Mouse (Mus musculus) cortical plate, adult 2 months (tissue): Measurements from ENCODE around the gene Plekhb1. TPM values are rescaled to one million over a fixed set of nuclear protein-coding genes. Genes with fewer than 3 reads are reported as not detected.

Source experiments
- H3K27ac ChIP-seq: fragments of 200-500 bp; 2 replicates; pipeline ENCODE4 v1.5.1; 2012; ENCODE audit warnings: low read length, control low read depth, inconsistent platforms; ENCODE audit not compliant: insufficient read depth
- H3K4me1 ChIP-seq: fragments of 200-500 bp; 2 replicates; pipeline ENCODE4 v1.6.1; 2011; ENCODE audit warnings: low read length; ENCODE audit not compliant: control insufficient read depth, insufficient read depth
- H3K4me3 ChIP-seq: fragments of 200-500 bp; 2 replicates; pipeline ENCODE4 v1.5.1; 2011; ENCODE audit warnings: mild to moderate bottlenecking, low read length, control low read depth; ENCODE audit not compliant: insufficient read depth
- CTCF ChIP-seq: fragments of 200-500 bp; IDR thresholded peaks from 2 replicates; pipeline ENCODE4 v1.5.1; 2011; ENCODE audit warnings: mild to moderate bottlenecking, control low read depth, low read length; ENCODE audit not compliant: insufficient read depth; ENCODE audit errors: extremely low read depth
- POLR2A ChIP-seq: fragments of 200-500 bp; IDR thresholded peaks from 2 replicates; pipeline ENCODE4 v1.6.1; 2011; ENCODE audit warnings: mild to moderate bottlenecking, low read length, control low read depth; ENCODE audit not compliant: insufficient read depth; ENCODE audit errors: extremely low read depth
- polyA plus RNA-seq: library from polyadenylated mRNA; depleted of rRNA; stranded (reverse); fragments of >200 nt; gene quantifications from 2 replicates; pipeline ENCODE4 v1.2.3, GENCODE M21; 2012; rRNA removed

The Plekhb1 gene
- 567 and 661 TPM in 2 replicates for polyA plus RNA-seq

GRCm38 (mm10) chr7:100662231-100662630, at the start of gene Plekhb1:
Plekhb1 (minus strand) TSS chr7:100662414.
- peaks cover 3% of the 10 kb centered on the region for H3K4me1 ChIP-seq
- no peak within 1 kb of the TSS for H3K27ac ChIP-seq
- no peak within 1 kb of the TSS for H3K4me3 ChIP-seq
- TF ChIP-seq CTCF: no peak
- TF ChIP-seq POLR2A: no peak

DNA sequence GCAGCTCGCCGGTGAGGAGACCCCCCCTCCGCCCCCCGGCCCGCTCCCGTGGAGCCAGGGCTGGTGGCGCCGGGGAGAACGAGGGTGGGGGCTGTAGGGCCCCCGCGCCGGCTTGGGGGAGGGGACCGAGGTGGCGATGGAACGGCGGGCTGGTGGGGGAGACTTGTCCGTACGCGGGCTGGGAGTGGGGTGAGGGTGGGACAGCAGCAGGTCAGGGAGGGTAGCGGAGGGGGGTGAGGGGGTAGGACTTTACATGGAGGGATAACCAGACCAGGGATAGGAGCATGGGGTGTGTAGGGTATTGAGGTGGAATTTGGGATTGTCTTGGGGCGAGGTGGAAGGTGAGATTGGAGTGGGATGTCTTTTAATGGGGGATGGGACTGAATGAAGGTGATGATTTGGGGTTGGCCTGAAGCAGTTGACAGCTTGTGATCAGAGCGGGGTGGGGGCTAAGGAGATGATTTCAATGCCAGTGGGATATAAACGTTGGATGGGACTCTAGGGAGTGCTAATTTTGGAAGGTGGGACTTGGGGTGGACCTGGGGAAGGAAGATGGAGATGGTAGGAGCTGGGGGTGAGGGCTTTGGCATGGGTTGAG, 44.8 kb upstream of the Plekhb1 start:
- TF ChIP-seq CTCF (no peak), POLR2A (no peak)
- Histone ChIP-seq H3K27ac (peak overlapping the region; percentile 92), H3K4me1 (no peaks in the 10 kb centered on the region; the same call in 1 of the 2 replicates), H3K4me3 (peak overlapping the region; percentile 58)

DNA sequence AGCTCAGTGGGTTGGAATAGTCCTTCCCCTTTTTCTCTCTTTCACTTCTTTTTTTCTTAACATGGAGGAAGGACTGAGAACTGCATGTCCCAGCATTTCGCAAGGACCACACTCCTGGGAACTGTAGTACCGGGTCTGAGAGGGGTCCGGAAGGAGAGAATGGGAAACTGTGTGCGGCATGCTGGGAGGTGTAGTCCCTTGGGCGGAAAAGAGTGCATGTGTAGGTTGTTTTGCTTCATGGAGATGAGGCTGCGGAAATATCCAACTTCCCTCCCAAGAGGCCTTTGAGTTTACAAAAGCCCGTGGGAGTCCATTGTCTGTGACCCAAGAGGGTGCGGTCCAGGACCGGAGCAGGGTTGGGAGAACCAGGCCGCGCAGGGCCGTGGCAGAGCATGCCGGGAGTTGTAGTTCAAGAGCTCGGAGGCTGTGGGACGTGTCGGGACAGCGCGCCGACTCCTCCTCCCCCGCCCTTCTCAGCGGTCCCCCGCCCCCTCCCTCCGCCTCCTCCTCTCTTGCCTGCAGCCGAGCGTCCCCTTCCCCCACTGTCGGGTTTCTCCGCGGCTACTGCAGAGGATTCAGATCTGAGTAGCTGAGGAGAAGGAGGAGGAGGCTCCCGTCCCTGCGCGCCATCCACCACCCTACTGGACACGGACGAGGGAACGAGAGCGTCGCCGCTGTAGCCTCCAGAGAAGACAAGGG, 44.1 kb upstream of the Plekhb1 start, which contains the start of gene Fam168a:
Gene Fam168a, plus strand, starts transcription at position 493 of the 699 bp plus-strand sequence.
- TF ChIP-seq CTCF (no peak), POLR2A (peak; percentile 97)
- H3K27ac ChIP-seq: peak within 1 kb of the TSS; percentile 92
- peak within 1 kb of the TSS; percentile 58 for H3K4me3 ChIP-seq
- no peaks in the 10 kb centered on the region; the same call in 1 of the 2 replicates for H3K4me1 ChIP-seq

DNA sequence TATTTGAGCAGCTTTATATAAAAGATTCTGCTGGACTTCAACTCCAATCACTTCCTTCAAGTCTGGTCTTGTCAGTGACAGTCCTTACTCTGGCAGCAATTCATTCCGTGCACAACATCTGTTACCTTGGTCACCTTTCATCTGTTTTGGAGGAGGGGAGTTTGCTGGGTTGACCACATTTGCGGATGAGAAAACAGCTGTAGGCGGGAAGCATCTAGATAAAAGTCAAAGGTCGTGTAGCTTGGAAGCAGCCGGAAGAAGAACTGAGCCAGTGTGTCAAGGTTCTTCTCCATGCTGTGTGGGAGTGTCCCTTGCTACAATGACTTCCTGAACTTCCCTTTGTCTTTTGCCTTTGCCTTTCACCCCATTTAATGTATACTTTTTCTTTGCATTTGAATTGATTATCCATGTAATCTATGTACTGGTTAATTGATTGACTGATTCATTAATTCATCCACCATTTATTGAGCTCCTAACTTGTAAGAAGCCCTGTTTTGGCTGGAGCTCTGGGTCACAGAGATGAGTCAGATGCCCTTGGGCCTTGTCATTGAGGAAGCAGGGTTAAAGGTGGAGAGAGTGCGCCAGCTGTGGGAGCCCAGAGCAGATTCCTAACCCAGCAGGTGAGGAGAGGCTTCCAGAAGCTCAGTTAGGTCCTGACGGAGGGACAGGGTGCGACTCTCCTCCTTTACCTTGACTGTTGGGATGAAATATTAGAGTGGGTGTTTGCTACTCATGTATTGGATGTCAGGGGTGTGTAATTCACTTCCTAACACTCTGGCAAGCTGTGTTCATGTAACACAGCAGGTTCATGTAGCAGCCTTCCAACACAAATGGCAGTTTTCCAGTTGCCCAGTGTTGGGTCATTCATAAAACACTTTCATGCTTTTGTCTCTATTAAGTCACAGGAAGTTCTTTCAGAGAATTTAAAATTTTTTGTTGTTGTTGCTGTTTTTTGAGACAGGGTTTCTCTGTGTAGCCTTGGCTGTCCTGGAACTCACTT, 37.9 kb upstream of the Plekhb1 start:
- H3K4me1 ChIP-seq: no peaks in the 10 kb centered on the region
- no peak for TF ChIP-seq CTCF
- no peak for TF ChIP-seq POLR2A

DNA sequence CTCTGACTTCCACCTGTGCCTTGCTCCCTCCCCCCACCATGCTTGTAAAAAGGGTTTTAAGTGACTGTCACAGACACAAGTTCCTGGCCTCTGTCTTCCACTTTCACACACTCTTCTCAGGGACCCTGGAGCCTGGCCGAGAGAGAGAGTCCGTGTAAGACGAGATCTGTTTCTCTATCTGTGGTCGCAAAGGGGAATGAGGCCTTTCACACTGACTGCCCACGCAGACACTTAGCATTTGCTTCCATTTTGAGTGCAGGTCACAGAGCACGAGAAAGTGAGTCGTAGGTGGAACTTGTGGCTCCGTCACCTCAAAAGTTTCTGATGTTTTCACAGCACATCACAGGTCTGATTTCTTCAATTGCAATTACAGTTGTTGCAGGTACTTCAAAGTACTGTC, 31.0 kb upstream of the Plekhb1 start:
- TF ChIP-seq CTCF (no peak), POLR2A (no peak)
- Histone ChIP-seq H3K4me3 (no peak overlapping the region), H3K27ac (no peak overlapping the region), H3K4me1 (no peaks in the 10 kb centered on the region)

More for the DNA sequence above, 37.9 kb upstream of the Plekhb1 start:
- Histone ChIP-seq H3K4me3 (no peak overlapping the region), H3K27ac (no peak overlapping the region)

DNA sequence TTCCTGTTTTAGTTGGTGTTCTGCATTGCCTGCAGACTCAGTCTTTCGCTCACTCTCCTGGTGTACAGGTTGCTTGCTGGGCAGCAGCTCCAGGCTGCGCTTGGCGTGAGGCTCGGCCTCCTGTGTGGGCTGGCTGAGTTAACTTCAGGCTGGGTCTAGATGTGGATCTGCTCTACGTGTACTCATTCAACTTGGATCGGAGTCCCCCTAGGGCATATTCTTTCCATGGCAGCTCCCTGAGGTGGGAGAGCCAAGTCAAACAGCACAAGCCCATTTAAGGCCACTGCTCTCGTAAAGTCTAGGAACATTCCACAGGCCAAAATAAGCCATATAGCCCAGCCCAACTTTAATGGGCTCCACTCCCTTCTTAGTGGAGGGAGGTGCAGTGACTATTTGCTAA, 26.3 kb upstream of the Plekhb1 start:
- H3K27ac ChIP-seq: no peak overlapping the region
- H3K4me1 ChIP-seq: no peaks in the 10 kb centered on the region
- no peak overlapping the region for H3K4me3 ChIP-seq
- TF ChIP-seq CTCF (no peak), POLR2A (no peak)

DNA sequence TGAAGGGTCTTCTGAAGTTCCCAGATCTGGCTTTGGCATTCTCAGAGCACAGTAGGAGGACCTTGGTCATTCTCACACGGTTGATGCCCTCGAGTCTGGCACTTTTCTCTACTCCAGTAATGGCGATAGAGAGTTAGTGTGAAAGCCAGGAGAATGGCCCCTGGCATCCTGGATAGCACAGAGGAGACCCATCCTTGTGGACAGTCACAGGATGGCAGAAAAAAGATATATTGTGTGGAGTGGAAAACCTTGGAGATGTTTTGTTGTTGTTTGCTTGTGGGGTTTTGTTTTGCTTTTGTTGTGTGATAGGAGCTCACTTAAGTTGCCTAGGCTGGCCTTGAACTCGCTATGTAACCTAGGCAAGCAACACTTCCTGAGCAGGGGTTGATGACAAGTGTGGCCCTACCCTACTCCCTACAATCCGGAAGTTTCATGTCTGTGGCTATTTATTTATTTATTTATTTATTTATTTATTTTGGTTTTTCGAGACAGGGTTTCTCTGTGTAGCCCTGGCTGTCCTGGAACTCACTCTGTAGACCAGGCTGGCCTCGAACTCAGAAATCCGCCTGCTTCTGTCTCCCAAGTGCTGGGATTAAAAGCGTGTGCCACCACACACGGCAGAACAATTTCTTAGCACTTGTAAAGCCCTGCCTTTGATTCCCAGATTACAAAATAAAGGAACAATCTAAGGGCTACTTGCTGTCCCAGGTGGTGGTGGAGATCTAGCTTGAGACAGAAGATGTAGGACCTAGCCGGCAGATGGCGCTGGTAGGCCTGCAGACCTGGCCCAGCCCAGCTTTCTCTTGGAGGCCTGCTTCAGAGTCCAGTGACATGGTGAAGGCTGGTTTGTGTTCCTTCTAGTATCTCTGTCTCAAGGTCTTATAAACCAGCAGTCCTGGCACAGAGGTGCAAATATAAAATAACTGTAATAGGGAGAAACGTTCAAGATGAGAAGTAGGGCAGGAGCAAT, 23.1 kb upstream of the Plekhb1 start:
- peaks cover 2% of the 10 kb centered on the region; the same call in 1 of the 2 replicates for H3K4me1 ChIP-seq
- H3K4me3 ChIP-seq: no peak overlapping the region
- no peak overlapping the region for H3K27ac ChIP-seq
- TF ChIP-seq CTCF (peak; percentile 84), POLR2A (no peak)

GRCm38 (mm10) chr7:100684538-100684937, 22.3 kb upstream of the Plekhb1 start:
- TF ChIP-seq CTCF (peak; percentile 90), POLR2A (no peak)
- no peak overlapping the region for H3K27ac ChIP-seq
- peaks cover 2% of the 10 kb centered on the region; the same call in 1 of the 2 replicates for H3K4me1 ChIP-seq
- no peak overlapping the region for H3K4me3 ChIP-seq
